Mouse (Mus musculus): ENCODE data around the gene Galnt18. TPM values are rescaled to one million over a fixed set of nuclear protein-coding genes. Genes with fewer than 3 reads are reported as not detected.

Galnt18 gene
- polyA plus RNA-seq, 1 experiment: 27.9 TPM

DNA sequence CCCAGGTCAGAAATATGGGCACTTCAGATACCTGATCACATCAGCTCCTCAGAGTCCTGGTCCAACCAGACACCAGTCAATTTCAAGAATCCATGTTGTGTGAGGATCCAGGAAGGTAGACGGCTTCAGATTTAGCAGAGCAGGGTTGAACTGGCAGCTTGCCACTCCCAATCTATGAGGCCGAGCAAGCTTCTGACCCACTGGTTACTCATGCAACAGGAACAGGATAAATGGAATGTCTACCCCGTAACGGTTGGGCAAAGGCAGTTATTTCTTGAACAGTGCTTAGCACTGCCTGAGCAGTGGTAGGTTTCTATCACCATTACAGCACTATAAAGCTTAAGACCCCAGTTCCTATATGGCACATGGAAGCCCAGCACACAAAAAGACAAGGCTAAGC is 148.5 kb downstream of the Galnt18 start:
- Histone ChIP-seq H3K4me3 (ENCODE audit: insufficient read depth, low read length) (no peak overlapping the region), H3K4me1 (ENCODE audit: control insufficient read depth, insufficient read depth, low read length) (no peaks in the 10 kb centered on the region), H3K27ac (ENCODE audit: insufficient read depth, low read length) (no peak overlapping the region)
- no peak for TF ChIP-seq CTCF (IDR thresholded peaks at IDR 0.05; ENCODE audit: extremely low read depth, insufficient read depth, low read length)
- no peak for TF ChIP-seq POLR2A (IDR thresholded peaks at IDR 0.05; ENCODE audit: extremely low read depth, insufficient read depth, low read length)

DNA sequence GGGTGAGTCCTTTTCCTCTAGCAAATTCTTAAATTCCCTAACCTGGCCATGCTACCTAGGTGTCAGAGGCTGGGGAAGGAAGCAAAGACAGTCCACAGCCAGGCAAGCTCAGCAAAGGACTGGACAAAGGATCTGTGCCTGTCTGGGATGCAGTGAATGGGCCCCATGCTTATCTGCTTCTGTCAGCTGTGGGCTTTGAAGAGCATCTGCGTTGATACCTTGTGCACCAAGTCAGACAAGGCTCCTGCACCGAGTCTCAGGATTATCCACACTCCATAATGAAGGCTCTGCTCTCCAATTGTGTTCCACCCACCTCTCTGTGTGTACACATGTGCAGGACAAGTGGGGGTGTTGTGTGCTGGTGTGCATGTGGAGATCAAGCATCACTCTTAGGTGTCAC is 153.5 kb downstream of the Galnt18 start:
- Histone ChIP-seq H3K4me3 (ENCODE audit: insufficient read depth, low read length) (no peak overlapping the region), H3K27ac (ENCODE audit: insufficient read depth, low read length) (no peak overlapping the region), H3K4me1 (ENCODE audit: control insufficient read depth, insufficient read depth, low read length) (no peaks in the 10 kb centered on the region; the same call in 1 of the 2 replicates)
- TF ChIP-seq POLR2A (IDR thresholded peaks at IDR 0.05; ENCODE audit: extremely low read depth, insufficient read depth, low read length) (no peak), CTCF (IDR thresholded peaks at IDR 0.05; ENCODE audit: extremely low read depth, insufficient read depth, low read length) (no peak)

GRCm38 (mm10) chr7:111625736-111626135 is 154.0 kb downstream of the Galnt18 start:
- Histone ChIP-seq H3K4me3 (ENCODE audit: insufficient read depth, low read length) (no peak overlapping the region), H3K4me1 (ENCODE audit: control insufficient read depth, insufficient read depth, low read length) (no peaks in the 10 kb centered on the region; the same call in 1 of the 2 replicates), H3K27ac (ENCODE audit: insufficient read depth, low read length) (no peak overlapping the region)
- TF ChIP-seq CTCF (IDR thresholded peaks at IDR 0.05; ENCODE audit: extremely low read depth, insufficient read depth, low read length) (no peak), POLR2A (IDR thresholded peaks at IDR 0.05; ENCODE audit: extremely low read depth, insufficient read depth, low read length) (no peak)

DNA sequence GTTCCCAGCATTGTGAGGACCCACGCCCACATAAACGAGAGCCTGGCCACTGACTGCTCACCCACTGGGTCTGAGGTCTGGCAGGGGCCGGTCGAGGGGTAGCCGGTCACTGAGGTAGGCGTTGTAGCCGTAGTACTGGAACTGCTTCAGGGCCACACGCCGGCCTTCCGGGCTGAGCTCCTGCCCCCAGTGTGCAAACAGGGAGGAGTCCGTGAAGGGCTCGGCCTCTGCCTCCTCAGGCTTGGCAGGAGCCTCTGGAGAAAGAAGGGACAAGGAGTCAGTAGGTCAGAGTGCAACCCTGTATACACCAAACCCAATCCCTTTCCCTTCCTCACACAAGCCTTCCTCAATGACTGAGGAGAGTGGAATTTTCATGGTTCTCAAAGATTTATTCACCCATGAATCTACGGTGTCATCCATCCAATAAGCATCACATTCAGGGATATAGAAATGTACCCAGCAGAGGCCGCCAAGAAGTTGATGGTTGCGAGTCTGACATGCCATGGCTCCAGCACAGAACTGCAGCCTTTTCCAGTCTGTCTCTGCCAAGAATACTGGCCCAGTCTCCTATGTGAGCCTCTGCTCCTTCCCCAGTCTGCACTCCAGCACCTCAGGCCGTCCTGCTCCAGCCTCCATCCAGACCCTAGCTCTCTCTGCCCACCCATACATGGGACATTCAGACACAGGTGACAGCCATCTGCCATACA is 163.4 kb downstream of the Galnt18 start:
- H3K4me3 ChIP-seq (ENCODE audit: insufficient read depth, low read length): no peak overlapping the region
- TF ChIP-seq CTCF (IDR thresholded peaks at IDR 0.05; ENCODE audit: extremely low read depth, insufficient read depth, low read length) (no peak), POLR2A (IDR thresholded peaks at IDR 0.05; ENCODE audit: extremely low read depth, insufficient read depth, low read length) (no peak)

GRCm38 (mm10) chr7:111614471-111614870 is 165.3 kb downstream of the Galnt18 start:
- TF ChIP-seq POLR2A (IDR thresholded peaks at IDR 0.05; ENCODE audit: extremely low read depth, insufficient read depth, low read length): no peak
- no peak for TF ChIP-seq CTCF (IDR thresholded peaks at IDR 0.05; ENCODE audit: extremely low read depth, insufficient read depth, low read length)
- H3K27ac ChIP-seq (ENCODE audit: insufficient read depth, low read length): no peak overlapping the region
- H3K4me1 ChIP-seq (ENCODE audit: control insufficient read depth, insufficient read depth, low read length): no peaks in the 10 kb centered on the region
- no peak overlapping the region for H3K4me3 ChIP-seq (ENCODE audit: insufficient read depth, low read length)

More for the DNA sequence above, 163.4 kb downstream of the Galnt18 start:
- Histone ChIP-seq H3K27ac (ENCODE audit: insufficient read depth, low read length) (no peak overlapping the region), H3K4me1 (ENCODE audit: control insufficient read depth, insufficient read depth, low read length) (no peaks in the 10 kb centered on the region; the same call in 1 of the 2 replicates)

GRCm38 (mm10) chr7:111607476-111607875 is 172.3 kb downstream of the Galnt18 start:
- H3K27ac ChIP-seq (ENCODE audit: insufficient read depth, low read length): no peak overlapping the region
- TF ChIP-seq POLR2A (IDR thresholded peaks at IDR 0.05; ENCODE audit: extremely low read depth, insufficient read depth, low read length): no peak
- TF ChIP-seq CTCF (IDR thresholded peaks at IDR 0.05; ENCODE audit: extremely low read depth, insufficient read depth, low read length): no peak
- H3K4me1 ChIP-seq (ENCODE audit: control insufficient read depth, insufficient read depth, low read length): peaks cover 2% of the 10 kb centered on the region; the same call in 1 of the 2 replicates
- no peak overlapping the region for H3K4me3 ChIP-seq (ENCODE audit: insufficient read depth, low read length)

GRCm38 (mm10) chr7:111606091-111606490 is 173.7 kb downstream of the Galnt18 start:
- Histone ChIP-seq H3K4me3 (ENCODE audit: insufficient read depth, low read length) (no peak overlapping the region), H3K4me1 (ENCODE audit: control insufficient read depth, insufficient read depth, low read length) (peaks cover 5% of the 10 kb centered on the region; the same call in 1 of the 2 replicates), H3K27ac (ENCODE audit: insufficient read depth, low read length) (no peak overlapping the region)
- no peak for TF ChIP-seq POLR2A (IDR thresholded peaks at IDR 0.05; ENCODE audit: extremely low read depth, insufficient read depth, low read length)
- no peak for TF ChIP-seq CTCF (IDR thresholded peaks at IDR 0.05; ENCODE audit: extremely low read depth, insufficient read depth, low read length)

GRCm38 (mm10) chr7:111605663-111606062 is 174.1 kb downstream of the Galnt18 start:
- TF ChIP-seq CTCF (IDR thresholded peaks at IDR 0.05; ENCODE audit: extremely low read depth, insufficient read depth, low read length): no peak
- no peak for TF ChIP-seq POLR2A (IDR thresholded peaks at IDR 0.05; ENCODE audit: extremely low read depth, insufficient read depth, low read length)
- no peak overlapping the region for H3K27ac ChIP-seq (ENCODE audit: insufficient read depth, low read length)
- peaks cover 5% of the 10 kb centered on the region; the same call in 1 of the 2 replicates for H3K4me1 ChIP-seq (ENCODE audit: control insufficient read depth, insufficient read depth, low read length)
- H3K4me3 ChIP-seq (ENCODE audit: insufficient read depth, low read length): no peak overlapping the region

DNA sequence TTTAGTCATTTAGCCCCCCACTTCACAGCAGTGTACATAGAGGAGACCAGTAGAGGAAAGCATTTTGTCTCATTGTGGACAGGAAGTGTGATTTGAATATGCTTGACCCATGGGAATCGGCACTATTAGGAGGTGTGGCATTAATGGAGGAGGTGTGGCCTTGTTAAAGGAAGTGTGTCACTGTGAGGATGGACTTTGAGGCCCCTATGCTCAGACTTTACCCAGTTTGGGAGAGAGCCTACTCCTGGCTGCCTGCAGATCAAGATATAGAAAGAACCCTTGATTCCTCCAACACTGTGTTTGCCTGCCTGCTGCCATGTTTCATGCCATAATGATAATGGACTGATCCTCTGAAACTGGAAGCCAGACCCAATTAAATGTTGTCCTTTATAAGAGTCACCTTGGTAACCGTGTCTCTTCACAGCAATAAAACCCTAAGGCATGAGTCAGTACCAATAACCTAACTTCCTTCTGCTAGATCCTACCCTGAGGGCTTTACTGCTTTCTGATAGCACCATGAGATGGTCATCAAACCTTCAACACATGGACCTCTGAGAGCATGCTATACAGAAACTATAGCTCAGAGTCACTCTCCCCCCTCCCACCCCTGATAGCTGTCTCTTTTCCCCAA is 175.1 kb downstream of the Galnt18 start:
- no peak for TF ChIP-seq CTCF (IDR thresholded peaks at IDR 0.05; ENCODE audit: extremely low read depth, insufficient read depth, low read length)
- no peak for TF ChIP-seq POLR2A (IDR thresholded peaks at IDR 0.05; ENCODE audit: extremely low read depth, insufficient read depth, low read length)
- Histone ChIP-seq H3K4me3 (ENCODE audit: insufficient read depth, low read length) (no peak overlapping the region), H3K4me1 (ENCODE audit: control insufficient read depth, insufficient read depth, low read length) (peaks cover 5% of the 10 kb centered on the region; the same call in 1 of the 2 replicates), H3K27ac (ENCODE audit: insufficient read depth, low read length) (no peak overlapping the region)

DNA sequence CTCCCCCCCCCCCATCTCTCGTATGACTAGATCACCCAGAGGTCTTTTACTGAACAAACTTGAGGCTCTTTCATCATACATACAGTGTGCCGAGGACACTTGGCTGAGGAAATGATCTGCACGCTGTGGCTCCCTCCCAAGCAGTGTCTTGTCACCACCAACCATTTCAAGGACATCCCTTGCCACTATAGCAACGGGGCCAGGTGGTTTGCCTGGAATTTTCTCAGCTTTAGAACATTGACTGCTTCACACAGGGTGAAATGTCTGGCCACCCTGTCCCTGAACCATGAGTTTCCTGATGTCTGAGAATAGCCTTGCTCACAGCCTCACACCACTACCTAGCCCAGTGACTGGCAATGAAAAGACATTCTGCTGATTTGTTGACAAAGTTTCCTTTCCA is 176.6 kb downstream of the Galnt18 start:
- H3K4me1 ChIP-seq (ENCODE audit: control insufficient read depth, insufficient read depth, low read length): peaks cover 5% of the 10 kb centered on the region; the same call in 1 of the 2 replicates
- no peak overlapping the region for H3K27ac ChIP-seq (ENCODE audit: insufficient read depth, low read length)
- H3K4me3 ChIP-seq (ENCODE audit: insufficient read depth, low read length): no peak overlapping the region
- TF ChIP-seq POLR2A (IDR thresholded peaks at IDR 0.05; ENCODE audit: extremely low read depth, insufficient read depth, low read length): no peak
- no peak for TF ChIP-seq CTCF (IDR thresholded peaks at IDR 0.05; ENCODE audit: extremely low read depth, insufficient read depth, low read length)

All from cortical plate, adult 2 months (tissue).